Mouse (Mus musculus): ENCODE measurements around the gene Mthfd1. TPM values are rescaled to one million over a fixed set of nuclear protein-coding genes. Genes with fewer than 3 reads are reported as not detected.

Gene Mthfd1
- polyA plus RNA-seq, 1 experiment from 2014 or later: 30.5 TPM

DNA sequence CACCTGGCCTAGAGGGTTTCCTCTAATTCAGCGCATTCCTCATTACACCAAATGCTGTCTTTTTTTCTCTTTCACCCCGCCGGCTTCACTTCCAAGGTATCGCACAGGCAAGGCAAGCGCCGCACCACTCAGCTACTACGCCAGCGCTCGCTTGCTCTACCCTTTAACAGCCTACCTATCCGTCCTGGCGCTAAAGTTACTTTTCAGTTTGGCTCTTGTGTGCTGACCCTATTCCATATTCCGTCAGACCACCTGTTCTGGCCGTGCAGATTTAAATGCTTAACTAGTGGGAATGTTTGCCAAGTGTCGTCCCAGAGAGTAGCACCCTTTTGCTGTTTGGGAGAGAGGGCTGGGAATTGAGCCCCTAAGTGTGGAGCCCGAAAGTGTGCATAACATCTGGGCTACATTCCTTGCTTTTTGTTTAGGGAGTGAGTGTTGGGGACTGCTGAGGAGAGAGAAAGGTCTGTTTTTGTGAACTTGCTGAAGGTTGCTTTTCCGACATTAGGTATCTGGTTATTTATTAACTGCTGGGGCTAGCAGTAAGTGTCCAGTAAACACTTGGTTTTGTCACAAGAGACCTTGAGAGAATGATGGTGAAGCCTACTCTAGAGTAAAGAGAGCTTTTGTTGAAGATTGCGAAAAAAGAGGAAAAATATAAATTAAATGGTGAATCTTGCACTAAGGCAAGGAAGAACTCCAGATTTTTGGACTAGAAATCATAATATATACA is 1.2 kb downstream of the Mthfd1 start:
- DNase-seq (ENCODE audit: low spot score) (no peak), ATAC-seq (ENCODE audit: low FRiP score) (no peak)
- no peaks in the 10 kb centered on the region for H3K27me3 ChIP-seq (ENCODE audit: control insufficient read depth, insufficient read depth, low read length)
- H3K36me3 ChIP-seq (replicated peaks; ENCODE audit: control insufficient read depth, insufficient read depth): no peaks in the 10 kb centered on the region
- peak overlapping the region; percentile 65 for H3K9ac ChIP-seq
- H3K9me3 ChIP-seq (ENCODE audit: control insufficient read depth, low read length): no peaks in the 10 kb centered on the region
- peaks cover 9% of the 10 kb centered on the region for H3K4me1 ChIP-seq (replicated peaks; ENCODE audit: control insufficient read depth, insufficient read depth, low read length)
- H3K27ac ChIP-seq: no peak overlapping the region
- H3K4me3 ChIP-seq (replicated peaks; ENCODE audit: low read length): peak overlapping the region; percentile 57
- WGBS: 8% methylated on average over 17 of the region's 17 CpGs
- peak overlapping the region; percentile 87 for H3K4me2 ChIP-seq (replicated peaks)

DNA sequence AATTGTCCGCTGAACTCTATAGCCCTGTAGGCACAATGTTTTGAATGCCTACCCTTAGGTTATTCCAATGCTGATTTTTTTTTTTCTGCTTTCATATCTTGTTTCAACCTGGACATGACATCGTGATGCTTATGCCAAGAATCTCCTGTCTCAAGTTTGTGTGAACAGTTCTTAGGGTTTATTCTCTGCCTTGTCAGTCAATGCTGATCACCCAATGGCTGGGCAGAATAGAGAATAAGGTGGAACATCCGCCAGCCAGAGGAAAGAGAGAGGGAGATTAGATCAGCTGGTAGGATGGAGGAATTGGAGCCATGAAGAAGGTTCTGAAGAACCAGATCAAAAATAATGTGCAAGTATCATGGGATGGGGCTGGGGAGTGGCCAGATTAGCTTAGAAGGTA is 5.6 kb downstream of the Mthfd1 start:
- Histone ChIP-seq H3K4me3 (replicated peaks; ENCODE audit: low read length) (no peak overlapping the region), H3K4me2 (replicated peaks) (no peak overlapping the region), H3K27ac (no peak overlapping the region), H3K4me1 (replicated peaks; ENCODE audit: control insufficient read depth, insufficient read depth, low read length) (peaks cover 9% of the 10 kb centered on the region), H3K36me3 (replicated peaks; ENCODE audit: control insufficient read depth, insufficient read depth) (no peaks in the 10 kb centered on the region), H3K9ac (no peak overlapping the region), H3K9me3 (ENCODE audit: control insufficient read depth, low read length) (no peaks in the 10 kb centered on the region), H3K27me3 (ENCODE audit: control insufficient read depth, insufficient read depth, low read length) (no peaks in the 10 kb centered on the region)
- ATAC-seq (ENCODE audit: low FRiP score) (no peak), DNase-seq (ENCODE audit: low spot score) (no peak)
- WGBS: 98% methylated on average over 3 of the region's 3 CpGs

- Histone ChIP-seq H3K4me3 (replicated peaks; ENCODE audit: low read length) (no peak overlapping the region), H3K9me3 (ENCODE audit: control insufficient read depth, low read length) (no peaks in the 10 kb centered on the region), H3K27ac (no peak overlapping the region), H3K36me3 (replicated peaks; ENCODE audit: control insufficient read depth, insufficient read depth) (no peaks in the 10 kb centered on the region), H3K9ac (no peak overlapping the region), H3K27me3 (ENCODE audit: control insufficient read depth, insufficient read depth, low read length) (no peaks in the 10 kb centered on the region), H3K4me2 (replicated peaks) (no peak overlapping the region), H3K4me1 (replicated peaks; ENCODE audit: control insufficient read depth, insufficient read depth, low read length) (peaks cover under 1% of the 10 kb centered on the region)
- WGBS: 94% methylated on average over 4 of the region's 4 CpGs
- ATAC-seq (ENCODE audit: low FRiP score) (no peak), DNase-seq (ENCODE audit: low spot score) (no peak)
Measured at GRCm38 (mm10) chr12:76261556-76261955, 6.5 kb downstream of the Mthfd1 start.

DNA sequence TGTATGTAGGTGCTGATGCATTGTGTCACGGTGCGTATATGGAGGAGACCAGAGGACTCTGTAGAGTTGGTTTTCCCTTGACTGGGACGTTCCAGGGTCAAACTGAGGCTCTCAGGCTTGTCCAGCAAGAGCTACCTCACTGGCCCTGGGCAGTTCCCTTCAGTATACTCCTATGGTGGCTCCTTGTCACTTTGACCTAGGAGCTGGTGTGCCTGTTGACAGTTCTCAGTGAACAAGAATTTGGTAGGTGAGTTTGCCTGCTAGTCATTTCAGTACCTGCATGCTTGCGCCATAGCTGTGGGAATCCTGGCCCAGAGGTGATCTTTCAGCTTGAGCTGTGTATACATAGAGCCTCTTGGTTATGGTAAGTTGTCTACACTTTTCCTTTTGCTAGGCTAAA is 7.8 kb downstream of the Mthfd1 start:
- Histone ChIP-seq H3K27me3 (ENCODE audit: control insufficient read depth, insufficient read depth, low read length) (no peaks in the 10 kb centered on the region), H3K4me3 (replicated peaks; ENCODE audit: low read length) (no peak overlapping the region), H3K27ac (no peak overlapping the region), H3K9me3 (ENCODE audit: control insufficient read depth, low read length) (no peaks in the 10 kb centered on the region), H3K4me2 (replicated peaks) (no peak overlapping the region), H3K36me3 (replicated peaks; ENCODE audit: control insufficient read depth, insufficient read depth) (no peaks in the 10 kb centered on the region), H3K4me1 (replicated peaks; ENCODE audit: control insufficient read depth, insufficient read depth, low read length) (no peaks in the 10 kb centered on the region), H3K9ac (no peak overlapping the region)
- DNase-seq (ENCODE audit: low spot score): no peak
- no peak for ATAC-seq (ENCODE audit: low FRiP score)
- 95% methylated on average over 4 of the region's 4 CpGs for WGBS

DNA sequence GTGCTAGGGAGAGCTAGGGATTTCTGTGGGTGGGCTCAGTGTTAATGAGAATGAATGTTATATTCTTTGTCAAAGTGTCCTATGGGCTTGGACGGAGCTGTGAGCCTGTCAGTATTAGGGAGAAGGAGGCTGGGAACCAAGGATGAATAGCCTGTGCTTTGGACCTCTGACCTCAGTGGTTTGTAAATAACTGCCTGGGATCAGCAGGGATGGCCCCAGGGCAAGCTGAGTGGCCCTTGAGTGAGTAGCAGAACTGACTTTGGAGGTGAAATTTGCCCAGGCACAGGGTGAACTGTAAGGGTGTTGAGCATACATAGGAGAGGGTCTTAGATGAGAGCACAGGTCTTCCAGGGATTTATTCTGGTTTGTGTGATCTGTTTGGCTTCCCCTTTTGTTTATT is 8.8 kb downstream of the Mthfd1 start:
- H3K9ac ChIP-seq: no peak overlapping the region
- no peaks in the 10 kb centered on the region for H3K4me1 ChIP-seq (replicated peaks; ENCODE audit: control insufficient read depth, insufficient read depth, low read length)
- 25% methylated on average over 1 of the region's 1 CpGs for WGBS
- H3K36me3 ChIP-seq (replicated peaks; ENCODE audit: control insufficient read depth, insufficient read depth): no peaks in the 10 kb centered on the region
- ATAC-seq (ENCODE audit: low FRiP score): no peak
- DNase-seq (ENCODE audit: low spot score): no peak
- 0 out of 2 replicates have a peak overlapping the region, but pooled peaks have one; percentile 7 for H3K27ac ChIP-seq
- no peaks in the 10 kb centered on the region for H3K27me3 ChIP-seq (ENCODE audit: control insufficient read depth, insufficient read depth, low read length)
- H3K9me3 ChIP-seq (ENCODE audit: control insufficient read depth, low read length): no peaks in the 10 kb centered on the region
- H3K4me2 ChIP-seq (replicated peaks): no peak overlapping the region
- no peak overlapping the region for H3K4me3 ChIP-seq (replicated peaks; ENCODE audit: low read length)

- H3K4me1 ChIP-seq (replicated peaks; ENCODE audit: control insufficient read depth, insufficient read depth, low read length): no peaks in the 10 kb centered on the region
- DNase-seq (ENCODE audit: low spot score) (no peak), ATAC-seq (ENCODE audit: low FRiP score) (no peak; the same call in 1 of the 2 replicates)
- no peaks in the 10 kb centered on the region for H3K9me3 ChIP-seq (ENCODE audit: control insufficient read depth, low read length)
- WGBS: 80% methylated on average over 9 of the region's 9 CpGs
- no peak overlapping the region for H3K4me3 ChIP-seq (replicated peaks; ENCODE audit: low read length)
- H3K27me3 ChIP-seq (ENCODE audit: control insufficient read depth, insufficient read depth, low read length): no peaks in the 10 kb centered on the region
- peak overlapping the region; percentile 64 for H3K27ac ChIP-seq
- no peak overlapping the region for H3K9ac ChIP-seq
- no peaks in the 10 kb centered on the region for H3K36me3 ChIP-seq (replicated peaks; ENCODE audit: control insufficient read depth, insufficient read depth)
- no peak overlapping the region for H3K4me2 ChIP-seq (replicated peaks)
Measured at GRCm38 (mm10) chr12:76264325-76264965, 9.3 kb downstream of the Mthfd1 start.

DNA sequence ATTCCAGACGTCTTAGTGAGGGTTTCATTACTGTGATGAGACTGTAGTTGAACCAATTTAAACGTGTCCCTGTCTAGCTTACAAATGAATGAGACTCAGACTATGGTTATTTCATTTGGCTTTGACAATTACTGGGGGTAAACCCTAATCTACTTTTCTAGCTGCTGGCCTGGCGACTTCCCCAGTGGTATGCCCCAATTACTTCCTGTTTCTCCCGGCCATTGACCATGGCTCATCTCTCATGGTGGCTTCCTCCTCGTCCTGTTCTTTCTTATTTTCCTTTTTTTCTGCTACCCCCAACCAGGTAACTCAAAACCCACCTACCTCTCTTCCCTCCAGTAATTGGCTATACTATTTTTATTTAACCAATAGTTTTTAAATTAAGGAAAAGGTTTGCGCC is 9.9 kb downstream of the Mthfd1 start:
- H3K36me3 ChIP-seq (replicated peaks; ENCODE audit: control insufficient read depth, insufficient read depth): no peaks in the 10 kb centered on the region
- ATAC-seq (ENCODE audit: low FRiP score) (no peak), DNase-seq (ENCODE audit: low spot score) (no peak)
- no peaks in the 10 kb centered on the region for H3K27me3 ChIP-seq (ENCODE audit: control insufficient read depth, insufficient read depth, low read length)
- no peak overlapping the region for H3K4me3 ChIP-seq (replicated peaks; ENCODE audit: low read length)
- H3K9me3 ChIP-seq (ENCODE audit: control insufficient read depth, low read length): no peaks in the 10 kb centered on the region
- WGBS: 85% methylated on average over 6 of the region's 6 CpGs
- H3K27ac ChIP-seq: peak overlapping the region; percentile 64
- H3K9ac ChIP-seq: no peak overlapping the region
- H3K4me1 ChIP-seq (replicated peaks; ENCODE audit: control insufficient read depth, insufficient read depth, low read length): no peaks in the 10 kb centered on the region
- H3K4me2 ChIP-seq (replicated peaks): no peak overlapping the region

- DNase-seq (ENCODE audit: low spot score): peak; percentile 65
- H3K9ac ChIP-seq: no peak overlapping the region
- H3K27me3 ChIP-seq (ENCODE audit: control insufficient read depth, insufficient read depth, low read length): no peaks in the 10 kb centered on the region
- 0 out of 2 replicates have a peak, but pooled peaks cover 2% of the 10 kb centered on the region for H3K36me3 ChIP-seq (replicated peaks; ENCODE audit: control insufficient read depth, insufficient read depth)
- 79% methylated on average over 9 of the region's 9 CpGs for WGBS
- H3K27ac ChIP-seq: no peak overlapping the region
- ATAC-seq (ENCODE audit: low FRiP score): 0 out of 2 replicates have a peak, but pooled peaks have one; percentile 34
- no peaks in the 10 kb centered on the region for H3K9me3 ChIP-seq (ENCODE audit: control insufficient read depth, low read length)
- H3K4me1 ChIP-seq (replicated peaks; ENCODE audit: control insufficient read depth, insufficient read depth, low read length): no peaks in the 10 kb centered on the region
- H3K4me3 ChIP-seq (replicated peaks; ENCODE audit: low read length): no peak overlapping the region
- H3K4me2 ChIP-seq (replicated peaks): no peak overlapping the region
Measured at GRCm38 (mm10) chr12:76266875-76267274, 11.8 kb downstream of the Mthfd1 start.

GRCm38 (mm10) chr12:76268686-76269085 is 13.6 kb downstream of the Mthfd1 start:
- no peak overlapping the region for H3K9ac ChIP-seq
- 0 out of 2 replicates have a peak, but pooled peaks cover 9% of the 10 kb centered on the region for H3K36me3 ChIP-seq (replicated peaks; ENCODE audit: control insufficient read depth, insufficient read depth)
- no peaks in the 10 kb centered on the region for H3K4me1 ChIP-seq (replicated peaks; ENCODE audit: control insufficient read depth, insufficient read depth, low read length)
- H3K9me3 ChIP-seq (ENCODE audit: control insufficient read depth, low read length): no peaks in the 10 kb centered on the region
- no peak overlapping the region for H3K4me3 ChIP-seq (replicated peaks; ENCODE audit: low read length)
- H3K27me3 ChIP-seq (ENCODE audit: control insufficient read depth, insufficient read depth, low read length): no peaks in the 10 kb centered on the region
- no peak overlapping the region for H3K4me2 ChIP-seq (replicated peaks)
- WGBS: 80% methylated on average over 10 of the region's 10 CpGs
- DNase-seq (ENCODE audit: low spot score): no peak
- no peak overlapping the region for H3K27ac ChIP-seq
- ATAC-seq (ENCODE audit: low FRiP score): no peak
